Mouse (Mus musculus): Measurements from ENCODE around the gene Olfr279. TPM values are rescaled to one million over a fixed set of nuclear protein-coding genes. Genes with fewer than 3 reads are reported as not detected.
"Not testable (repeated sequence)": the region's sequence is repeated elsewhere in the genome, so short reads cannot be mapped to it uniquely, and the experiment has no call there.

Gene Olfr279
- total RNA-seq, 2 experiments from 2014 or later, result not detected

- DNase-seq, result peak; percentile 23
Measured at GRCm38 (mm10) chr15:98511386-98511928, 19.3 kb downstream of the Olfr279 start.

GRCm38 (mm10) chr15:98512232-98512631 is 20.0 kb downstream of the Olfr279 start:
- no peak for DNase-seq

GRCm38 (mm10) chr15:98512799-98513321 is 20.7 kb downstream of the Olfr279 start:
- DNase-seq, result peak; percentile 46

GRCm38 (mm10) chr15:98513676-98514075 is 21.5 kb downstream of the Olfr279 start:
- DNase-seq, result not testable (repeated sequence)

GRCm38 (mm10) chr15:98514146-98514545 is 21.9 kb downstream of the Olfr279 start:
- DNase-seq, result no peak

GRCm38 (mm10) chr15:98514845-98515244 is 22.6 kb downstream of the Olfr279 start:
- not testable (repeated sequence) for DNase-seq

GRCm38 (mm10) chr15:98517380-98518355 is 25.5 kb downstream of the Olfr279 start:
- peak; percentile 38 for DNase-seq

- DNase-seq, result no peak
Measured at GRCm38 (mm10) chr15:98521245-98521644, 29.0 kb downstream of the Olfr279 start.

GRCm38 (mm10) chr15:98526057-98526456 is 33.9 kb downstream of the Olfr279 start:
- no peak for DNase-seq

GRCm38 (mm10) chr15:98527056-98527771 is 35.0 kb downstream of the Olfr279 start:
- no peak for DNase-seq

- DNase-seq, result no peak
Measured at GRCm38 (mm10) chr15:98528066-98528563, 35.9 kb downstream of the Olfr279 start.

- DNase-seq, result no peak
Measured at GRCm38 (mm10) chr15:98532281-98532680, 40.1 kb downstream of the Olfr279 start.

GRCm38 (mm10) chr15:98533035-98533531 is 40.9 kb downstream of the Olfr279 start:
- no peak for DNase-seq

- DNase-seq, result peak; percentile 99
Measured at GRCm38 (mm10) chr15:98533881-98534627, 41.9 kb downstream of the Olfr279 start, which contains the start of gene Kansl2. Kansl2 (minus strand) TSS chr15:98534264.

GRCm38 (mm10) chr15:98535921-98536320 is 43.7 kb downstream of the Olfr279 start:
- no peak for DNase-seq

GRCm38 (mm10) chr15:98536828-98537510 is 44.8 kb downstream of the Olfr279 start:
- no peak for DNase-seq

GRCm38 (mm10) chr15:98537923-98538322 is 45.7 kb downstream of the Olfr279 start:
- DNase-seq, result no peak

- no peak for DNase-seq
Measured at GRCm38 (mm10) chr15:98541064-98541463, 48.9 kb downstream of the Olfr279 start.

- no peak for DNase-seq
Measured at GRCm38 (mm10) chr15:98543341-98543740, 51.1 kb downstream of the Olfr279 start.

GRCm38 (mm10) chr15:98545151-98545550 is 52.9 kb downstream of the Olfr279 start:
- no peak for DNase-seq

GRCm38 (mm10) chr15:98546843-98547242 is 54.6 kb downstream of the Olfr279 start:
- DNase-seq, result no peak
